Mouse (Mus musculus) cerebellum, adult 2 months (tissue): ENCODE measurements at regions not wholly inside any gene's neighbourhood (a gene's known extent, or its start where the extent isn't known, plus 50 kb on each side); places are given as distances from the start of the nearest gene placed in this dataset.

Experiments used
- CTCF ChIP-seq: fragments of 200-500 bp; IDR thresholded peaks from 2 replicates; pipeline ENCODE4 v1.5.1; 2011; ENCODE audit warnings: low read depth, mild to moderate bottlenecking, control low read depth, low read length, moderate library complexity, borderline replicate concordance; ENCODE audit not compliant: insufficient read depth
- POLR2A ChIP-seq: fragments of 200-500 bp; IDR thresholded peaks from 2 replicates; pipeline ENCODE4 v1.6.1; 2011; ENCODE audit warnings: low read length, control low read depth, borderline replicate concordance; ENCODE audit not compliant: insufficient read depth

DNA sequence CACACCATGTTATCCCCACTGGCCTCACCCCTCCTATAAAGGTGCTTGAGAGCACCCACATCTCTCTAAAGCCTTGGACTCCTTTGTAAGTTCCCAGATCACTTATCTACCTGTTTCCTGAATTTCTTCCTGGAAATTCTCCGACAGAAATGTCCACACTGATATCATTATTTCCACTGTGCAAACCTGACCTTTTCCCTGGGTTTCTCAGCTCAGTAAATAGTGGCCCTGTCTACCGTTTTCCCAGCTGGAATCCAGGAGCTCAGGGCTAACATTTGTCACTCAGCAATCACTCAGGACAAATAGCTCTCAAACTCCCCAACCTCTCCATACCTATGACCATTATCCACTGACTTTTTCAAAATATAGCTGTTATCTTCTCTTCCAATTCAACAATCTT lies 241.6 kb upstream of the Gm6657 start:
- TF ChIP-seq CTCF = no peak
- TF ChIP-seq POLR2A = no peak
